Mouse (Mus musculus) stomach, postnatal 0 days (tissue): ENCODE data around the gene Stard13.

Experiments
- CTCF ChIP-seq: IDR thresholded peaks from 2 replicates; pipeline ENCODE4 v1.5.1; 2016; ENCODE audit warnings: antibody characterized with exemption, low read depth, mild to moderate bottlenecking, moderate library complexity
- EP300 ChIP-seq: optimal IDR thresholded peaks from 2 replicates; pipeline ENCODE3; 2016; ENCODE audit warnings: antibody characterized with exemption

DNA sequence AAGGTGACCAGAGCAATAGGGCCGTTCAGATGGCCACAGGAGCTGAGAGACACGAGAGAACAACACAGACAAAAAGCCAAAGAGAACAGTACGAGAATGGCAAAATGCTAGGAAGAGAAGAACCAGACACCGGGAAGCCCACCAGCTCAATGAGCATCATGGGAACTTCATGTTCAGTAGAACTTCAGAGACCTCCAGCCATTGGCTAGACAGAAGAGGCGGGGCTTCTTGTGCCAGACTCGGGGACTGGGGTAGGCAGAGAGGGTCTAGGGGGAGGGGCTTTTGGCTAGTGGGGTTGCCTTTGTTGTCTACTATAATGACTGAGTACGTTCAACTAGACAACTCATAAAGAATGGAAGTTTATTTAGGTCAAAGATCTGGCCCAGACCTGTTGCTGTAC, 239.5 kb downstream of the Stard13 start:
- TF ChIP-seq EP300 (no peak), CTCF (no peak)
